Mouse (Mus musculus): ENCODE measurements around the gene A830005F24Rik.

A830005F24Rik gene

GRCm38 (mm10) chr13:48544867-48545266, 31.5 kb downstream of the A830005F24Rik start:
- no peak for DNase-seq (ENCODE audit: low read depth, low spot score)

GRCm38 (mm10) chr13:48545476-48546281, 32.3 kb downstream of the A830005F24Rik start:
- DNase-seq (ENCODE audit: low read depth, low spot score): peak; percentile 99

- DNase-seq (ENCODE audit: low read depth, low spot score): peak; percentile 96
Observed at GRCm38 (mm10) chr13:48546330-48546917, 33.1 kb downstream of the A830005F24Rik start.

DNA sequence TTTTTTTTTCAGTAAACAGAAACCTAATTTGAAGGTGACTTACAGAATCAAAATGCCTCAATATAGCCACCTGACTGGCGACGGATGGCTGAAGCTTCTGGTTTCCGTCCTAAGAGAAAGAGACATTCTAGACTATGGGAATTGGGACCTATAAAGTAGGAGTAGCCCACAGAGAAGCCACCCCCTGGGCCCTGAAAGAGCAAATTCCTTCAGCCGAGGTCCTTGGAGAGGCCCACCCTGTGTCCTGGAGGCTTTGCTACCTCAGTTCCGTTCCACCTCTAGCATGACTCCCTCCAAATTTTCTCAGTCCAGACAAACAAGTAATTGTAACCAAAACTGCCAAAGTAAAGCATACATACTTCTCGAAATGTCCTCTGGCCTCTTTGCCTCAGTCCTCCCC, 34.3 kb downstream of the A830005F24Rik start:
- no peak for DNase-seq (ENCODE audit: low read depth, low spot score)

DNA sequence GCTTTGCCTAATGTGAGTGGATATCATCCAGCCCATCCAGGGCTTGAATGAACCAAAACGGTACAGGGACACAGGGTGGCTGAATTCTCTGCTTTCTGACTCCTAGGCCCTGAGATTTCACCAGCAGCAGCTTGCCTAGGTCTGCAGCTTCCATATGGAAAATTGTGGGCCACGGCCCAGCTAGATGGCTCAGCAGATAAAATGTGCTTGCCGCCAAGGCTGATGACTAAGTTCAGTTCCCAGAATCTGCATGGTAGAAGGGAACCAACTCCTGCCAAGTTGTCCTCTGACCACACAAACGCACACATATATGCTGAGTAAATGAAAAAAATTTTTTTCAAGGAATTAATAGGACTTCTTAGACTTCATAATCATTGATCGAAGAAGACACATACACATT, 34.9 kb downstream of the A830005F24Rik start:
- DNase-seq (ENCODE audit: low read depth, low spot score): no peak

DNA sequence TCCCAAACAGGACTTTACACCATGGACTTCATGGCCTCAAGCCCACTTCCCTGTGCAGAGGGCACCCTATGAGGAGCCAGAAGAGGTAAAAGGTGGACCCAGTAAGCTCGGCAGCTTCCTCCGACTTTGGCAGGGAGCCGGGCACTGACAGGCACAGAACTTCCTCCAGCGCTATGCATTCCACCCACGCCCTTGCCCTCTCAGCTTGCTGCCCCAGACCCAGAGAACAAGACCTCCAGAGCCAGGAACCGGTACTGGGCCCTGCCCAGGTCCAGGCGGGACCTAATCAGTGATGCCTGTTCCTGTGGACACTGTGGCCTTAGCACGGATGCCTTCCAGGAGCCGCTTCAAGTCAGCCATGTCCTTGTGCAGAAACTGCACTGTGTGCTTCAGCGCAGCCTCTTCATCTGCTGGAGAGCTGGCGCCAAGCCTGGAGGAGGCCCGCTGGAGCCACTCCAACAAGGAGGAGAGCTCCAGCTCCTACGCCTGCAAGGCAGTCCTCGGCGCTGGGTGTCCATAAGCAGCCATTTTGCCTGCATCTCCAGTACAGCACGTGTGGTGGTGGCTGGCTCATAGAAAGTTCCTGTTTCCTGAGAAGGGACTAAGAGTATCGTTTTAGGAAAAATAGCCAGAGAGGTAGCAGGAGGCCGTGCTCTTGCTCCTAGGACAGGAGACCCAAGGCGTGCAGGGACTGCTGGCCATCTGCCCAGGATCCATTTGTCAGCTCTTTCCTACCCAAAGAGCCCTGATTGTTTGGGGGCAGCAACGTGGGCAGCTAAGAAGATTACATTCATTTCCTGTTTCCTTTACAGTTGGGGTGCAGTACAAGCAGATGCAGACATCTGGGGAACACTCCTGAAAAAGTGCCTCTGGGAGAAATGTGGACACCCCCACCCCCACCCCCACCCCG, 39.1 kb downstream of the A830005F24Rik start:
- DNase-seq (ENCODE audit: low read depth, low spot score): no peak

GRCm38 (mm10) chr13:48553511-48553910, 40.1 kb downstream of the A830005F24Rik start:
- DNase-seq (ENCODE audit: low read depth, low spot score): no peak

GRCm38 (mm10) chr13:48554552-48554951, 41.2 kb downstream of the A830005F24Rik start:
- DNase-seq (ENCODE audit: low read depth, low spot score): no peak

- DNase-seq (ENCODE audit: low read depth, low spot score): no peak
Observed at GRCm38 (mm10) chr13:48555976-48556375, 42.6 kb downstream of the A830005F24Rik start.

DNA sequence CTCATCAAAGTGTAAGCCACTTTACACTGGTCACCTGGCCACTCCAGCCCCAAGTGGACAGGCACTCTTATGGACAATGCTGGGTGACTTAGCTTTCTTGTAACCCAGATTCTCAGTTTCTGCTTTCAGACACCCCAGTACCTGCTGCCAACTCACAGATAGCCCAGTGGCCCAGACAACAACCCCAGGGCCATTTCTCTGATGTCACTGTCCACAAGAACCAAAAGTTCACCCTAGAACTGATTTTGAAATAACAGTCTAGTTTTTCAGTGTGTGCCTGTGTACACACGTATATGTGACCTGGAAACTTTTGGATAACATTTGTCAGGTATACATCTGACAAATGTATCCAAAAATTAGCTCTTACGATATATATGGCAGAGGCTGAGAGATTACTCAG, 48.1 kb downstream of the A830005F24Rik start:
- DNase-seq (ENCODE audit: low read depth, low spot score): no peak

- no peak for DNase-seq (ENCODE audit: low read depth, low spot score)
Observed at GRCm38 (mm10) chr13:48562336-48562735, 49.0 kb downstream of the A830005F24Rik start.
